Mouse (Mus musculus): ENCODE measurements around the gene Plvap. TPM values are rescaled to one million over a fixed set of nuclear protein-coding genes. Genes with fewer than 3 reads are reported as not detected.

The Plvap gene
- total RNA-seq, 4 experiments from 2014 or later, result 23.8 to 29.1 (median 27.0) TPM

GRCm38 (mm10) chr8:71467201-71467600 is 44.4 kb downstream of the Plvap start:
- no peak for DNase-seq (ENCODE audit: low spot score)

- DNase-seq (ENCODE audit: low spot score), result no peak
Measured at GRCm38 (mm10) chr8:71466198-71466597, 45.4 kb downstream of the Plvap start.

DNA sequence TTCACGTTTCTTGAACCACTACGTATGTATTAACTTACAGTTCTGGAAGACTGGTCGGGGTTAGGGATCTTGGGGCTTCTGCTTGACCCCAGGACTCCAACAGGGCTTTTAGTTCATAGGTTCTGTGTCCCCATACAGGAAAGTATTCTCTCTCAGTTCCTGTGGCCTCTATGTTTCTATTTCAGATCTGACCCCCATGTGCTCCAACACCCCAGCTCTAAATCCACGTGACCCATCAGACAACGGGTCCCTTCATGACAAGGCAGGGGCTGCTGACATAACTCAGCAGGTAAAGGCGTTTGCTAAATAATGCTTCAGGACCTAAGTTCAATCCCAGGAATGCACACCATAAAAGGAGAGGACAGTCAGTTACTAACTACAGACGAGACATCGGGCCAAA is 45.8 kb downstream of the Plvap start:
- no peak for DNase-seq (ENCODE audit: low spot score)

DNA sequence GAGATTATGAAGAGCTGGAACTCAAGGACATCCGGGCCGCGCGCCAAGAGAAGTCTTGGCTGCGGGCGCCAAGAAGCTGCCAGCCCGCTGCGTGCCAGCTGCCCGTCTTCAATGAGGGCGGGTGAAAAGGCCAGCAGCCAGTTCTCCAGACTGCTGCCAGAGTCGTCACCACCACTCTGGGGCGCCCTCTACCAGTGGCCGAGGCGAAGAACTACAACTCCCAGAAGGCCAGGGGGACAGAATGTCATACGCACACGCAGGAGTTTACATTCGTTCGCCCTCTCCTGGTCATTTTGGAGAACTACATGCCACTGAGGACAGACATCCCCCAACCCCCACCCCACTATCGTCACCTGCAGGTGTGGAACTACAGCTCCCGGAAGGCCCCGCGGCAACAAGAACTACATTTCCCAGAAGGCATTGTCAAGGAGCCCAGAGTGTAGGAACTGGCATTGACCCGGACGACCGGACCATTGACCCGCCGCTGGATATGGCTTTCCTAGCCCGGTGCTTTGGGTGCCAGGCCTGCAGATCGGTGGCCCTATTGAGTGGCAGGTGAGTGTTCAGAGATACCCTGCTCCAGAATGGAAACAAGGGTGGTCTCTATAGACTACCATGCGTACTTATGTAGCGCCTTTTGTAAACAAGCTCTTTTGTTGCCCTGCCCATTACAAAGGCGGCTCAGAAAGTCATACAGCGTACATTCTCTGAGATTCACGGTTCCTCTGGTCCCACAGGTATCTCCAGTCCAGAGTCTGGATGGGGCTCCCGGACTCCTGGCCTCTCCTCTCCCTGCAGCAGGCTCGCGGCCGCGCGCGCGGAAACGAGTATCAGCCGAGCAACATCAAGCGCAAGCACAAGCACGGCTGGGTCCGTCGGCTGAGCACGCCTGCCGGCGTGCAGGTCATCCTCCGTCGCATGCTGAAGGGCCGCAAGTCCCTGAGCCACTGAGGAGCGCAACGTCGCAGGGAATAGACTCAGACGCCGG is 46.7 kb downstream of the Plvap start, which contains the start of gene Mrpl34:
Mrpl34 (plus strand) TSS at position 447 of the 988 bp plus-strand sequence.
- DNase-seq (ENCODE audit: low spot score), result peak; percentile 99

DNA sequence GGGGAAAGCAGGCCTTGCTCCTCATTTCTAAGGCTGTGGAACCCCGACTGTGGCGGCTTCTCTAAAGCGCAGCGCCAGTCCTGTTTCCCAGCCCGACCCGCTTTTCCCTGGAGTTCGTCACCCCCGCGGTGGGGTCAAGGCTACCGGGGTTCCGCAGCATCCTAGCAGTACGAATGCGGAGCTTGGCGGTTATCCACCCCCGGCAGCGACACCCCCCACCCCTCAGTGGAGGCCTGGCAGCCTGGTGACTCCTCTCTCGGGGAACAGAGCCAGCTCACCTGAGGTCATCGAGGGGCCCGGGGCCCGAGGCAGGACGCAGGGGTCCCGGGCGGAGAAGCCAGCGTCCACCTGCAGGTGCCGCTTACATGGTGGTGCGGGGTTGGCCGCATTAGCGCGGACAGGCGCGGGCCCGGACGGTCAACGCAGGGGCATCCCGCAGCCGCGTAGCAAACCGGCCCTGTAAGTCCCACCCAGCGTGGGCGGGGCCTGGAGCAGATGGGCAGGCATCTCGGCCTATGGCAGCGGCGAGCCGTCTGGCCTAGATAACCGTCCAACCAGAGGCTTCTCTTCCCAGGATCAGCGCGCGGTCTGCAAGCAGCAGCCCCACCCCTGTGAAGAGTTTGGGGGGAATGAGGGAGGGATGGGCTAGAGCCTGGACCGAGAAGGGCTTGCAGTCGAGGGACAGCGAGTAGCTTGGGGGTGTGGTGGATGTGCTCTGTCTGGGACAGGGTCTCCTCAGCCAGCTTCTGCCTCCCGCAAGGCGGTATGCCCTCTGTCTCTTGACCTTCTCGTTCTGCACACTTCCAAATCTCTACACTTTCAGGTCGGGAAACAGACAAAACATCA is 48.1 kb downstream of the Plvap start, which contains the start of gene Abhd8:
Abhd8 (minus strand) TSS at position 468 of the 846 bp plus-strand sequence.
- DNase-seq (ENCODE audit: low spot score), result peak; percentile 97

DNA sequence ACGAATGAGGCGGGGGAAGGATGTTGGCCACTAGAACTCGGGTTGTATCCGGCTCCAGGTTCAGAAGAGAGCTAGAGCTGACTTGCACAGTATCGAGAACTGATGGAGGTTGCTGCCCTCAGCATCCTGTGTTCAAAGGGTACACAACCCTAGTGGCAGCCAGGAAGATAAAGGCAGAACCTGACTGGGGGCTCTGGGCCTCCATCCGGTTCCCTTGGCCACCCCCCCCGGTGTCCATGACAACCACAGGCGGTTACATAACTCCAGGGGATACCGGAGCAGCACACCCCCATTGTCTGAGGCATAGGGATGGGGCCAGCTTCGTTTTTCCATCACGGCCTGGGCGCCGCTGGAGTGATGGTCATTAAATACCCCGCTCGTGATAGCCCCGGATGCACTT is 48.8 kb downstream of the Plvap start:
- DNase-seq (ENCODE audit: low spot score), result no peak

- no peak for DNase-seq (ENCODE audit: low spot score)
Measured at GRCm38 (mm10) chr8:71462191-71462590, 49.4 kb downstream of the Plvap start.

GRCm38 (mm10) chr8:71461152-71461840 is 50.3 kb downstream of the Plvap start:
- no peak for DNase-seq (ENCODE audit: low spot score)

GRCm38 (mm10) chr8:71460716-71461115 is 50.8 kb downstream of the Plvap start:
- no peak for DNase-seq (ENCODE audit: low spot score)

- no peak for DNase-seq (ENCODE audit: low spot score)
Measured at GRCm38 (mm10) chr8:71457659-71458270, 53.8 kb downstream of the Plvap start.

DNA sequence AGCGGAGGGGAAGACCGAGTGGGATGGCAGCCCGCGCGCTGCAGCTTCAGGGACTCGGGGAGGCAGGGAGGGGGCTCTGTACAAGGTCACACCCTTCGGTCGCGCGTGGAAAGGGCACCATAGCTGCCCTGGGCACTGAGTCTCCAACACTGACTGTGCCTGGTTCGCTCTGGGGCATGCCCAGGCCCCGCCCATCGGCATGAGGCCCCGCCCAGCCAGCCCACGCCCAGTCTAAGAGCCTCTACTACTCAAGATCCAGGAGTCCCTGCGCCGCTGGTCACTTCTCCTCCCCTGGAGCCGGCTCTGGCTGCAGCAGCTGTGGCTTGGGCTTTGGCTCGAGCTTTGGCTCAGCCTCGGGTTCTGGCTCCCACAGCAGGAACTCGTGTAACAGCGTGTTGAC is 54.6 kb downstream of the Plvap start:
- no peak for DNase-seq (ENCODE audit: low spot score)

GRCm38 (mm10) chr8:71454668-71455067 is 56.9 kb downstream of the Plvap start:
- DNase-seq (ENCODE audit: low spot score), result no peak

GRCm38 (mm10) chr8:71452669-71453068 is 58.9 kb downstream of the Plvap start:
- no peak for DNase-seq (ENCODE audit: low spot score)

- DNase-seq (ENCODE audit: low spot score), result no peak
Measured at GRCm38 (mm10) chr8:71451777-71452176, 59.8 kb downstream of the Plvap start.

DNA sequence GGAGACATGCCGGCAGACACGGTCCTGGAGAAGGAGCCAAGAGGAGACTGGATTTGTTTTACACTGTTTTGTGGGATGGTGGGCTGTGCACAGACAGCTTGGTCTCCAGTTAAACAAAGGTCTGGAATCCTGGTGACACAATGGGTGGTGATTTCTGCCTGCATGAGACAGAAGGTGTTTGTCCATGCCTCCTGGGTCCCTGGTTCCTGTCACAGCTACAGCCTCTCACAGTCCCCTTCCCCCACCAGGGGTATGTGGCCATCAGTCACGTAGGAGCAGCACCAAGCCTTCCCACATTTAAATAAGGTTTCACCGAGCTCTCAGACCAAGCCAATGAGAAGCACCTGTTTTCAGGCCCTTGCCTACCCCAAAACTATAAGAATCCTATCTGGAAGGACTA is 60.2 kb downstream of the Plvap start:
- no peak for DNase-seq (ENCODE audit: low spot score)

Other genes with a start within 250 kb of the Plvap start
- gene Myo9b, start 239.0 kb downstream of the Plvap start, total RNA-seq (2022), result 10 to 100 TPM; 22.8 to 27.1 (median 24.2) TPM
- gene Haus8, start 238.8 kb downstream of the Plvap start, total RNA-seq (2022), result 10 to 100 TPM; 21.9 to 30.3 (median 26.9) TPM
- 100 to 1,000 TPM; 176 to 184 (median 181) TPM for gene Use1, start 144.9 kb downstream of the Plvap start, total RNA-seq (2022)
- gene Ocel1, start 140.5 kb downstream of the Plvap start, total RNA-seq (2022), result 10 to 100 TPM; 11.2 to 15.0 (median 13.9) TPM
- 10 to 100 TPM; 44.3 to 52.2 (median 46.2) TPM for gene Nr2f6, start 129.8 kb downstream of the Plvap start, total RNA-seq (2022)
- gene Ushbp1, start 116.0 kb downstream of the Plvap start, total RNA-seq (2022), result 10 to 100 TPM; 20.8 to 33.7 (median 22.0) TPM
- 10 to 100 TPM; 70.0 to 72.7 (median 71.3) TPM for gene Babam1, start 114.9 kb downstream of the Plvap start, total RNA-seq (2022)
- gene Ankle1, start 105.7 kb downstream of the Plvap start, total RNA-seq (2022), result under 1 TPM in 1 of 4 experiments, not detected in 3; 0.11 TPM
- 10 to 100 TPM; 21.4 to 29.6 (median 24.8) TPM for gene Abhd8, start 48.1 kb downstream of the Plvap start, total RNA-seq (2022)
- gene Mrpl34, start 46.8 kb downstream of the Plvap start, total RNA-seq (2022), result 100 to 1,000 TPM; 114 to 128 (median 119) TPM
- 10 to 100 TPM; 31.0 to 37.7 (median 33.8) TPM for gene Dda1, start 42.6 kb downstream of the Plvap start, total RNA-seq (2022)
- 10 to 100 TPM; 14.1 to 17.3 (median 16.1) TPM for gene Ano8, start 25.8 kb downstream of the Plvap start, total RNA-seq (2022)
- gene Gtpbp3, start 23.6 kb downstream of the Plvap start, total RNA-seq (2022), result 10 to 100 TPM; 17.5 to 22.2 (median 19.0) TPM
- gene Ccdc194, start 14.0 kb upstream of the Plvap start, total RNA-seq (2022), result not detected
- gene Bst2, start 25.7 kb upstream of the Plvap start, total RNA-seq (2022), result 10 to 100 TPM; 13.5 to 18.7 (median 14.2) TPM
- 10 to 100 TPM; 28.8 to 31.5 (median 29.1) TPM for gene Mvb12a, start 31.2 kb upstream of the Plvap start, total RNA-seq (2022)
- under 1 TPM in 2 of 4 experiments, not detected in 2; 0.16 to 0.25 TPM for gene Tmem221, start 47.1 kb upstream of the Plvap start, total RNA-seq (2022)
- under 1 TPM in 2 of 4 experiments, not detected in 2; 0.14 to 0.19 TPM for gene Nxnl1, start 54.8 kb upstream of the Plvap start, total RNA-seq (2022)
- gene Slc27a1, start 57.1 kb upstream of the Plvap start, total RNA-seq (2022), result 100 to 1,000 TPM; 192 to 237 (median 204) TPM
- 10 to 100 TPM; 57.7 to 65.1 (median 62.6) TPM for gene Pgls, start 80.4 kb upstream of the Plvap start, total RNA-seq (2022)
- 1 to 10 TPM; 1.1 to 1.4 (median 1.2) TPM for gene Fam129c, start 85.9 kb upstream of the Plvap start, total RNA-seq (2022)
- 10 to 100 TPM; 38.4 to 41.5 (median 39.9) TPM for gene Colgalt1, start 99.2 kb upstream of the Plvap start, total RNA-seq (2022)
- gene Unc13a, start 160.0 kb upstream of the Plvap start, total RNA-seq (2022), result 1 to 10 TPM in 1 of 4 experiments, under 1 TPM in 3; 0.49 to 1.4 (median 0.57) TPM
- gene Jak3, start 164.5 kb upstream of the Plvap start, total RNA-seq (2022), result 10 to 100 TPM in 1 of 4 experiments, 1 to 10 TPM in 3; 6.4 to 10.3 (median 7.6) TPM
- 1 to 10 TPM; 2.2 to 4.6 (median 2.5) TPM for gene Insl3, start 177.5 kb upstream of the Plvap start, total RNA-seq (2022)
- 1 to 10 TPM; 4.0 to 6.9 (median 5.3) TPM for gene B3gnt3, start 190.0 kb upstream of the Plvap start, total RNA-seq (2022)
- 1 to 10 TPM in 1 of 4 experiments, under 1 TPM in 3; 0.14 to 1.5 (median 0.68) TPM for gene Fcho1, start 214.0 kb upstream of the Plvap start, total RNA-seq (2022)